Mouse (Mus musculus) myocyte (in vitro differentiated cells): Measurements from ENCODE around the gene Gm21797. TPM values are rescaled to one million over a fixed set of nuclear protein-coding genes. Genes with fewer than 3 reads are reported as not detected.
"Not testable (repeated sequence)": the region's sequence is repeated elsewhere in the genome, so short reads cannot be mapped to it uniquely, and the experiment has no call there.

ENCODE experiments used
- H3K27me3 ChIP-seq: one replicate; pipeline ENCODE4 v1.6.1; 2011; ENCODE audit not compliant: control insufficient read depth, insufficient read depth, insufficient read length
- H3K36me3 ChIP-seq: one replicate; pipeline ENCODE4 v1.6.1; 2011; ENCODE audit not compliant: control insufficient read depth, insufficient read depth
- H3K4me2 ChIP-seq: one replicate; pipeline ENCODE4 v1.6.1; 2011; ENCODE audit warnings: low read depth, control low read depth
- H3K4me3 ChIP-seq: one replicate; pipeline ENCODE4 v1.5.1; 2011; ENCODE audit warnings: mild to moderate bottlenecking, control low read depth, moderate library complexity
- H3K79me2 ChIP-seq: one replicate; pipeline ENCODE4 v1.6.1; 2011; ENCODE audit not compliant: control insufficient read depth, insufficient read depth
- H3ac ChIP-seq: one replicate; pipeline ENCODE4 v1.6.1; 2011; ENCODE audit not compliant: control insufficient read depth, insufficient read length
- polyA plus RNA-seq: library from polyadenylated mRNA; unstranded; fragments of >200 nt; fragmentation: generic; extraction: Trizol; gene quantifications from one replicate; pipeline ENCODE4 v1.2.1, GENCODE M21; 2012; ENCODE audit warnings: missing spikeins

The Gm21797 gene
- not detected for polyA plus RNA-seq

DNA sequence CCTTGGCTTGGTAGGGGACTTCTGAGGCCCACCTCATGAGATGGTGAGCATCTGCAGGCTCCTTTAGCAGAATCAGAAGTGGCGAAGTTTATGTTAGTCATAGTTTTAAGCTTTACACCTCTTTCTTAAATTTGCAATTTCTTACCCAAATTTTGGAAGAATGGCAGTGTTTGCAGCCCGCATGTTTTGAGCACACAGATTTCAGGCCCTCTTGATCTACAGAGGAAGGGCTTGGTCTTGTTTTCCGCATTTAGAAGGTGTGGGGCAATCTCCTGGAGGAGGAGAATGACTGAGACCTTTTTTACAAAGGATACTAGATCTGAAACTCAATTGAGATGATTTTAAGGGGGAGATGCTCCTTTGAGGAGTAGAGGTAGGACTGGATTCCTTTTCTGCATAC is at the start of gene Gm21797:
TSS of gene Gm21797 (minus strand) at position 101 of the 400 bp plus-strand sequence.
- H3K4me3 ChIP-seq, H3K4me2 ChIP-seq, H3K27me3 ChIP-seq, H3K36me3 ChIP-seq, H3ac ChIP-seq, H3K79me2 ChIP-seq: not testable (repeated sequence)

DNA sequence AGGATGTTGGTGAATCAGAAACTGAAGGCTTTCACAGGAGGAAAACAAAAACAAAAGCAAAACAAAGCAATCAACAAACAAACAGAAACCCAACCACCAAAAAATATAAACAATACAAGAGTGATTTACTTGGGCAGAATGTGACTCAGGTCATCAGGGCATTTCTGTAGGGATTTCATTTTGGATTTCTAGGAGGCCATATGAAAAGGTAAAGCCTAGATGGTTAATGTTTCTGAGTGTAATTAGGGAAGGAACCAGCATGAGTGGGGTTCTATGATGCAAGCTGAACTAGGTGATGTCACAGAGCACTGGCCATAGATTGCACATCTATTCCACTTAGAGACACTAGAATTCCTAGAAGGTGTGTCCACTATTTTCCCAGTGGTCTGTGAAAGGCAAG is 29.0 kb upstream of the Gm21797 start, which contains the start of gene Gm20795:
TSS of gene Gm20795 (plus strand) at position 301 of the 400 bp plus-strand sequence.
- not testable (repeated sequence) for H3ac ChIP-seq, H3K36me3 ChIP-seq, H3K27me3 ChIP-seq, H3K79me2 ChIP-seq, H3K4me2 ChIP-seq, H3K4me3 ChIP-seq

Other genes with a start within 250 kb of the Gm21797 start
- gene Gm21852, start 123.8 kb downstream of the Gm21797 start, polyA plus RNA-seq: not detected
- gene Gm20795, start 29.1 kb upstream of the Gm21797 start, polyA plus RNA-seq: not detected